Mouse (Mus musculus) heart, adult 10 weeks (tissue): ENCODE results near the gene Olfr477. TPM values are rescaled to one million over a fixed set of nuclear protein-coding genes. Genes with fewer than 3 reads are reported as not detected.

Experiments used
- polyA plus RNA-seq: library from polyadenylated mRNA; stranded (reverse); fragments of 350-450 nt; fragmentation: Illumina TruSeq; extraction: RNeasy Lipid Tissue Mini Kit (QIAGEN cat#74804); gene quantifications from one replicate; pipeline ENCODE4 v1.2.3, GENCODE M21; 2014; ENCODE audit warnings: low read depth, low replicate concordance

Olfr477 gene
- polyA plus RNA-seq = not detected

DNA sequence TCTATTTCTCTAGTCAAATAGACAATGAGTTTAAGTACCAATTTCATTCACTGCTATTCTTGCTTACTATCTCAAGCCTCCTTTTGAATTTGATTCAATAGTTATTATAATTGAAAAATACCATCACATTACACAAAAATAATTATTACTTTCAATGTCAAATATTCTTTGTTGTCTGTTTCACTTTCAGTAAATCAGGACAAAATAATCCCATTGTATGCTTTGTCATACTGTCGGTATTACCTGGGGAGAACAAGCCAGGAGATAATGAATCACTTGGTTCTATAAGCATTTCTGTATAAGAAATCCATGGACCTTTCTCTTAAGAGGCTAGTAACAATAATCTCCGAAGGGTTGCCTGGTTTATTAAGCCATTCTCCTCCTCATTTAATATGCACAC is at the start of gene Olfr477:
Gene Olfr477, plus strand, starts transcription at position 301 of the 400 bp plus-strand sequence.

GRCm38 (mm10) chr7:107954343-107954742 is 32.1 kb upstream of the Olfr477 start, which contains the start of gene Olfr474:
TSS of gene Olfr474 (plus strand) at chr7:107954643.

DNA sequence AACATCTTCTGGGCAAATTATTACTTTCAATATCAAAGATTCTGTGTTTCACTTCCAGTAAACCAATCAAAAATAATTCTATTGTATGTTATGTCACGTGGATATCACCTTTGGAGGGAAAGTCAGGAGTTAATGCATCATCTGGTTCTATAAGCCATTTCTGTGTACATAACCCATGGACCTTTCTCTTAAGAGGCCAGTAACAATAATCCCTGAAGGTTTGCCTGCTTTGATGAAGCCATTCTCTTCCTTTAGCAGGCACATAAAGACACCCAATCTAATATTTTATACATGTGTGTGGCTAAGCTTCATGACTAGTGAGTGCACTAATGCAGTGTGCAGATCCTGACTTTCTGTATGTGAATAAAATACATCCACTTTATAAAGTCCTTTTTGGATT is 22.0 kb upstream of the Olfr477 start, which contains the start of gene Olfr476:
Gene Olfr476, plus strand, starts transcription at position 301 of the 400 bp plus-strand sequence.

GRCm38 (mm10) chr7:108033889-108034288 is 47.4 kb downstream of the Olfr477 start, which contains the start of gene Olfr478:
TSS of gene Olfr478 (minus strand) at chr7:108033989.

Other genes starting within 250 kb of the Olfr477 start
- not detected for gene Cyb5r2, start 228.7 kb upstream of the Olfr477 start, polyA plus RNA-seq
- not detected for gene Ovch2, start 185.5 kb upstream of the Olfr477 start, polyA plus RNA-seq
- gene Olfr467, start 174.4 kb upstream of the Olfr477 start, polyA plus RNA-seq = not detected
- gene Olfr469, start 161.2 kb upstream of the Olfr477 start, polyA plus RNA-seq = not detected
- not detected for gene Olfr470, start 139.2 kb upstream of the Olfr477 start, polyA plus RNA-seq
- not detected for gene Olfr472, start 88.8 kb upstream of the Olfr477 start, polyA plus RNA-seq
- not detected for gene Olfr473, start 56.2 kb upstream of the Olfr477 start, polyA plus RNA-seq
- gene Olfr474, start 32.0 kb upstream of the Olfr477 start, polyA plus RNA-seq = not detected
- gene Olfr476, start 21.9 kb upstream of the Olfr477 start, polyA plus RNA-seq = not detected
- gene Olfr478, start 47.3 kb downstream of the Olfr477 start, polyA plus RNA-seq = not detected
- gene Olfr479, start 64.0 kb downstream of the Olfr477 start, polyA plus RNA-seq = not detected
- gene Olfr480, start 80.7 kb downstream of the Olfr477 start, polyA plus RNA-seq = not detected
- gene Olfr481, start 93.2 kb downstream of the Olfr477 start, polyA plus RNA-seq = not detected
- gene Olfr482, start 110.9 kb downstream of the Olfr477 start, polyA plus RNA-seq = not detected
- gene Olfr483, start 114.2 kb downstream of the Olfr477 start, polyA plus RNA-seq = not detected
- not detected for gene Olfr484, start 140.8 kb downstream of the Olfr477 start, polyA plus RNA-seq
- gene Olfr485, start 173.2 kb downstream of the Olfr477 start, polyA plus RNA-seq = not detected
- gene Olfr486, start 186.0 kb downstream of the Olfr477 start, polyA plus RNA-seq = not detected
- gene Olfr487, start 227.9 kb downstream of the Olfr477 start, polyA plus RNA-seq = not detected